Mouse (Mus musculus) intestine, embryonic 16.5 days (tissue): ENCODE measurements at regions not wholly inside any gene's neighbourhood (a gene's known extent, or its start where the extent isn't known, plus 50 kb on each side); places are given as distances from the start of the nearest gene placed in this dataset.
"Not testable (repeated sequence)": the region's sequence is repeated elsewhere in the genome, so short reads cannot be mapped to it uniquely, and the experiment has no call there.

ENCODE experiments used
- ATAC-seq: fragments of 200-750 bp; cut with Nextera tagmentation; 2 replicates; pipeline ENCODE4 v1.8.0; 2017; ENCODE audit warnings: moderate TSS enrichment, moderate library complexity
- H3K27ac ChIP-seq: fragments of 300-500 bp; sonication (generic); 2 replicates; pipeline ENCODE4 v1.5.1; 2014; ENCODE audit warnings: mild to moderate bottlenecking, low read length
- H3K27me3 ChIP-seq: fragments of 300-500 bp; sonication (generic); replicated peaks from 2 replicates; pipeline ENCODE4 v1.6.1; 2014; ENCODE audit warnings: low read length, control low read depth, mixed read lengths; ENCODE audit not compliant: control insufficient read depth, insufficient read depth
- H3K36me3 ChIP-seq: fragments of 300-500 bp; sonication (generic); 2 replicates; pipeline ENCODE4 v1.6.1; 2014; ENCODE audit warnings: low read length, control low read depth; ENCODE audit not compliant: control insufficient read depth, insufficient read depth
- H3K4me1 ChIP-seq: fragments of 300-500 bp; sonication (generic); 2 replicates; pipeline ENCODE4 v1.6.1; 2014; ENCODE audit warnings: low read length, control low read depth, mixed read lengths; ENCODE audit not compliant: control insufficient read depth, insufficient read depth
- H3K4me2 ChIP-seq: fragments of 300-500 bp; sonication (generic); 2 replicates; pipeline ENCODE4 v1.6.1; 2014; ENCODE audit warnings: low read depth, low read length, control low read depth
- H3K4me3 ChIP-seq: fragments of 300-500 bp; sonication (generic); 2 replicates; pipeline ENCODE4 v1.5.1; 2014; ENCODE audit warnings: mild to moderate bottlenecking, low read length
- H3K9ac ChIP-seq: fragments of 300-500 bp; sonication (generic); 2 replicates; pipeline ENCODE4 v1.6.1; 2014; ENCODE audit warnings: low read depth, low read length
- H3K9me3 ChIP-seq: fragments of 300-500 bp; sonication (generic); 2 replicates; pipeline ENCODE4 v1.6.1; 2016; ENCODE audit warnings: low read length, control low read depth; ENCODE audit not compliant: control insufficient read depth
- WGBS: fragments of 180-500 bp; shearing (Covaris S2); extraction: QIAGEN DNeasy Blood & Tissue Kit; methylation state at CpG from one replicate; pipeline ENCODE4 v1.1.7; 2014; 5-methylcytosine and 5-hydroxymethylcytosine counted together

GRCm38 (mm10) chr15:62257110-62257667 is 1334.4 kb upstream of the A1bg start:
- Histone ChIP-seq H3K9ac (no peak overlapping the region), H3K27me3 (no peaks in the 10 kb centered on the region), H3K4me1 (no peaks in the 10 kb centered on the region; the same call in 1 of the 2 replicates), H3K36me3 (no peaks in the 10 kb centered on the region), H3K4me2 (no peak overlapping the region), H3K9me3 (no peaks in the 10 kb centered on the region), H3K4me3 (no peak overlapping the region), H3K27ac (no peak overlapping the region)
- 84% methylated on average over 1 of the region's 1 CpGs for WGBS
- no peak for ATAC-seq

GRCm38 (mm10) chr15:62255571-62255970 is 1332.8 kb upstream of the A1bg start:
- H3K36me3 ChIP-seq: no peaks in the 10 kb centered on the region
- no peaks in the 10 kb centered on the region for H3K27me3 ChIP-seq
- ATAC-seq: no peak
- no peaks in the 10 kb centered on the region for H3K9me3 ChIP-seq
- no peaks in the 10 kb centered on the region for H3K4me1 ChIP-seq
- WGBS: 89% methylated on average over 5 of the region's 5 CpGs
- no peak overlapping the region for H3K27ac ChIP-seq
- no peak overlapping the region for H3K4me3 ChIP-seq
- H3K4me2 ChIP-seq: no peak overlapping the region
- H3K9ac ChIP-seq: no peak overlapping the region

- 82% methylated on average over 4 of the region's 4 CpGs for WGBS
- Histone ChIP-seq H3K4me1 (no peaks in the 10 kb centered on the region), H3K9ac (no peak overlapping the region), H3K4me3 (no peak overlapping the region), H3K36me3 (no peaks in the 10 kb centered on the region), H3K9me3 (no peaks in the 10 kb centered on the region), H3K27me3 (no peaks in the 10 kb centered on the region), H3K4me2 (no peak overlapping the region), H3K27ac (no peak overlapping the region)
- ATAC-seq: no peak
Measured at GRCm38 (mm10) chr15:62253724-62254123, 1330.9 kb upstream of the A1bg start.

- H3K27me3 ChIP-seq, H3K9ac ChIP-seq, H3K4me3 ChIP-seq, ATAC-seq, H3K4me2 ChIP-seq, H3K27ac ChIP-seq, H3K9me3 ChIP-seq, H3K36me3 ChIP-seq, H3K4me1 ChIP-seq: not testable (repeated sequence)
- 95% methylated on average over 2 of the region's 2 CpGs for WGBS
Measured at GRCm38 (mm10) chr15:62252078-62252833, 1329.4 kb upstream of the A1bg start.

GRCm38 (mm10) chr15:62249436-62249835 is 1326.6 kb upstream of the A1bg start:
- no peak for ATAC-seq
- Histone ChIP-seq H3K9me3 (no peaks in the 10 kb centered on the region), H3K9ac (no peak overlapping the region), H3K27me3 (no peaks in the 10 kb centered on the region), H3K4me1 (no peaks in the 10 kb centered on the region), H3K4me2 (no peak overlapping the region), H3K4me3 (no peak overlapping the region), H3K27ac (no peak overlapping the region), H3K36me3 (0 out of 2 replicates have a peak, but pooled peaks cover 3% of the 10 kb centered on the region)
- 82% methylated on average over 4 of the region's 4 CpGs for WGBS

- WGBS: 94% methylated on average over 4 of the region's 4 CpGs
- H3K9me3 ChIP-seq: no peaks in the 10 kb centered on the region
Measured at GRCm38 (mm10) chr15:62246561-62247079, 1323.8 kb upstream of the A1bg start.

GRCm38 (mm10) chr15:62245237-62245636 is 1322.4 kb upstream of the A1bg start:
- 87% methylated on average over 1 of the region's 1 CpGs for WGBS
- Histone ChIP-seq H3K27me3 (no peaks in the 10 kb centered on the region), H3K4me3 (no peak overlapping the region), H3K36me3 (peaks cover 3% of the 10 kb centered on the region; the same call in 1 of the 2 replicates), H3K9ac (no peak overlapping the region), H3K9me3 (no peaks in the 10 kb centered on the region), H3K4me1 (no peaks in the 10 kb centered on the region), H3K4me2 (no peak overlapping the region), H3K27ac (no peak overlapping the region)
- ATAC-seq: no peak

More at GRCm38 (mm10) chr15:62246561-62247079, 1323.8 kb upstream of the A1bg start:
- H3K9ac ChIP-seq: no peak overlapping the region
- H3K4me1 ChIP-seq: no peaks in the 10 kb centered on the region
- H3K27ac ChIP-seq: no peak overlapping the region
- no peak for ATAC-seq
- H3K4me2 ChIP-seq: no peak overlapping the region
- no peak overlapping the region for H3K4me3 ChIP-seq
- H3K27me3 ChIP-seq: no peaks in the 10 kb centered on the region
- peaks cover 3% of the 10 kb centered on the region; the same call in 1 of the 2 replicates for H3K36me3 ChIP-seq

- no peaks in the 10 kb centered on the region for H3K27me3 ChIP-seq
- H3K27ac ChIP-seq: no peak overlapping the region
- ATAC-seq: no peak
- no peak overlapping the region for H3K4me3 ChIP-seq
- no peaks in the 10 kb centered on the region for H3K4me1 ChIP-seq
- H3K9me3 ChIP-seq: no peaks in the 10 kb centered on the region
- no peak overlapping the region for H3K4me2 ChIP-seq
- H3K36me3 ChIP-seq: peaks cover 3% of the 10 kb centered on the region; the same call in 1 of the 2 replicates
- WGBS: 95% methylated on average over 3 of the region's 3 CpGs
- no peak overlapping the region for H3K9ac ChIP-seq
Measured at GRCm38 (mm10) chr15:62244819-62245218, 1322.0 kb upstream of the A1bg start.

- no peak for ATAC-seq
Measured at GRCm38 (mm10) chr15:62240031-62240430, 1317.2 kb upstream of the A1bg start.

More at GRCm38 (mm10) chr15:62240031-62240430, 1317.2 kb upstream of the A1bg start:
- Histone ChIP-seq H3K4me2 (no peak overlapping the region), H3K9me3 (no peaks in the 10 kb centered on the region), H3K27me3 (no peaks in the 10 kb centered on the region), H3K4me1 (no peaks in the 10 kb centered on the region), H3K36me3 (peaks cover 3% of the 10 kb centered on the region; the same call in 1 of the 2 replicates), H3K27ac (no peak overlapping the region), H3K9ac (no peak overlapping the region), H3K4me3 (no peak overlapping the region)
- WGBS: 96% methylated on average over 3 of the region's 3 CpGs
